Mouse (Mus musculus) midbrain, embryonic 14.5 days (tissue): ENCODE measurements at regions not wholly inside any gene's neighbourhood (a gene's known extent, or its start where the extent isn't known, plus 50 kb on each side); places are given as distances from the start of the nearest gene placed in this dataset.

Source experiments
- ATAC-seq: fragments of 200-750 bp; cut with Nextera tagmentation; 2 replicates; pipeline ENCODE4 v1.8.0; 2017; ENCODE audit warnings: moderate number of reproducible peaks, moderate library complexity; ENCODE audit not compliant: low FRiP score, low TSS enrichment
- DNase-seq: peaks from one replicate; pipeline ENCODE4 v3.0.0-alpha.2; 2015
- H3K27ac ChIP-seq: fragments of 300-500 bp; sonication (generic); replicated peaks from 2 replicates; pipeline ENCODE4 v1.5.1; 2014; ENCODE audit warnings: mild to moderate bottlenecking, low read depth, low read length, moderate library complexity
- H3K27me3 ChIP-seq: fragments of 300-500 bp; sonication (generic); 2 replicates; pipeline ENCODE4 v1.6.1; 2014; ENCODE audit warnings: low read length, control low read depth, mixed read lengths; ENCODE audit not compliant: control insufficient read depth, insufficient read depth
- H3K36me3 ChIP-seq: fragments of 300-500 bp; sonication (generic); 2 replicates; pipeline ENCODE4 v1.6.1; 2014; ENCODE audit warnings: low read length, control low read depth; ENCODE audit not compliant: control insufficient read depth, insufficient read depth
- H3K4me1 ChIP-seq: fragments of 300-500 bp; sonication (generic); 2 replicates; pipeline ENCODE4 v1.6.1; 2014; ENCODE audit warnings: mild to moderate bottlenecking, antibody characterized with exemption, low read length, control low read depth; ENCODE audit not compliant: control insufficient read depth, insufficient read depth
- H3K4me2 ChIP-seq: fragments of 300-500 bp; sonication (generic); 2 replicates; pipeline ENCODE4 v1.6.1; 2014; ENCODE audit warnings: mild to moderate bottlenecking, low read length, moderate library complexity
- H3K4me3 ChIP-seq: fragments of 300-500 bp; sonication (generic); replicated peaks from 2 replicates; pipeline ENCODE4 v1.5.1; 2014; ENCODE audit warnings: low read depth, low read length
- H3K9ac ChIP-seq: fragments of 300-500 bp; sonication (generic); replicated peaks from 2 replicates; pipeline ENCODE4 v1.6.1; 2014; ENCODE audit warnings: mild to moderate bottlenecking, low read length, moderate library complexity
- H3K9me3 ChIP-seq: fragments of 300-500 bp; sonication (generic); 2 replicates; pipeline ENCODE4 v1.6.1; 2016; ENCODE audit warnings: low read length, control low read depth, mixed read lengths; ENCODE audit not compliant: control insufficient read depth
- WGBS: fragments of 180-500 bp; shearing (Covaris S2); extraction: QIAGEN DNeasy Blood & Tissue Kit; methylation state at CpG from one replicate; pipeline ENCODE4 v1.1.7; 2014; 5-methylcytosine and 5-hydroxymethylcytosine counted together

GRCm38 (mm10) chrX:104762377-104762776 lies 91.5 kb upstream of the Zdhhc15 start:
- no peaks in the 10 kb centered on the region for H3K4me1 ChIP-seq
- WGBS: 99% methylated on average over 3 of the region's 3 CpGs

GRCm38 (mm10) chrX:104760311-104760710 lies 89.4 kb upstream of the Zdhhc15 start:
- H3K27me3 ChIP-seq: no peaks in the 10 kb centered on the region
- H3K27ac ChIP-seq: no peak overlapping the region
- no peak overlapping the region for H3K9ac ChIP-seq
- ATAC-seq (no peak), DNase-seq (no peak)
- H3K4me3 ChIP-seq: no peak overlapping the region
- 85% methylated on average over 4 of the region's 4 CpGs for WGBS
- H3K4me2 ChIP-seq: no peak overlapping the region
- H3K9me3 ChIP-seq: no peaks in the 10 kb centered on the region
- no peaks in the 10 kb centered on the region for H3K4me1 ChIP-seq
- H3K36me3 ChIP-seq: no peaks in the 10 kb centered on the region

More at GRCm38 (mm10) chrX:104762377-104762776, 91.5 kb upstream of the Zdhhc15 start:
- Histone ChIP-seq H3K36me3 (no peaks in the 10 kb centered on the region), H3K9ac (no peak overlapping the region), H3K27me3 (no peaks in the 10 kb centered on the region), H3K9me3 (no peaks in the 10 kb centered on the region), H3K27ac (no peak overlapping the region), H3K4me2 (no peak overlapping the region), H3K4me3 (no peak overlapping the region)
- ATAC-seq (no peak), DNase-seq (no peak)

GRCm38 (mm10) chrX:104749356-104749755 lies 78.5 kb upstream of the Zdhhc15 start:
- H3K27ac ChIP-seq: no peak overlapping the region
- H3K4me1 ChIP-seq: no peaks in the 10 kb centered on the region
- 83% methylated on average over 1 of the region's 1 CpGs for WGBS
- H3K36me3 ChIP-seq: no peaks in the 10 kb centered on the region
- H3K9me3 ChIP-seq: no peaks in the 10 kb centered on the region
- H3K4me2 ChIP-seq: no peak overlapping the region
- no peak overlapping the region for H3K4me3 ChIP-seq
- ATAC-seq: no peak
- peak; percentile 5 for DNase-seq
- no peaks in the 10 kb centered on the region for H3K27me3 ChIP-seq
- no peak overlapping the region for H3K9ac ChIP-seq
